Mouse (Mus musculus) midbrain, embryonic 16.5 days (tissue): ENCODE data around the gene 9130023H24Rik. TPM values are rescaled to one million over a fixed set of nuclear protein-coding genes. Genes with fewer than 3 reads are reported as not detected.

Experiments
- ATAC-seq: fragments of 200-750 bp; cut with Nextera tagmentation; 2 replicates; pipeline ENCODE4 v1.8.0; 2017; ENCODE audit warnings: moderate TSS enrichment
- H3K27ac ChIP-seq: fragments of 300-500 bp; sonication (generic); 2 replicates; pipeline ENCODE4 v1.5.1; 2014; ENCODE audit warnings: mild to moderate bottlenecking, low read length, mixed read lengths
- H3K27me3 ChIP-seq: fragments of 300-500 bp; sonication (generic); 2 replicates; pipeline ENCODE4 v1.6.1; 2014; ENCODE audit warnings: low read depth, low read length, mixed read lengths; ENCODE audit not compliant: control insufficient read depth, insufficient read depth
- H3K36me3 ChIP-seq: fragments of 300-500 bp; sonication (generic); 2 replicates; pipeline ENCODE4 v1.6.1; 2014; ENCODE audit warnings: mild to moderate bottlenecking, low read length, moderate library complexity, mixed read lengths; ENCODE audit not compliant: control insufficient read depth, insufficient read depth
- H3K4me1 ChIP-seq: fragments of 300-500 bp; sonication (generic); 2 replicates; pipeline ENCODE4 v1.6.1; 2014; ENCODE audit warnings: mild to moderate bottlenecking, low read length, mixed read lengths; ENCODE audit not compliant: control insufficient read depth, insufficient read depth
- H3K4me2 ChIP-seq: fragments of 300-500 bp; sonication (generic); 2 replicates; pipeline ENCODE4 v1.6.1; 2014; ENCODE audit warnings: mild to moderate bottlenecking, low read length, mixed read lengths
- H3K4me3 ChIP-seq: fragments of 300-500 bp; sonication (generic); 2 replicates; pipeline ENCODE4 v1.5.1; 2014; ENCODE audit warnings: low read depth, mild to moderate bottlenecking, low read length, moderate library complexity, mixed read lengths
- H3K9ac ChIP-seq: fragments of 300-500 bp; sonication (generic); 2 replicates; pipeline ENCODE4 v1.6.1; 2014; ENCODE audit warnings: low read depth, low read length, mixed read lengths
- H3K9me3 ChIP-seq: fragments of 300-500 bp; sonication (generic); replicated peaks from 2 replicates; pipeline ENCODE4 v1.6.1; 2014; ENCODE audit warnings: mild to moderate bottlenecking, low read length, mixed read lengths; ENCODE audit not compliant: control insufficient read depth, poor library complexity, severe bottlenecking
- WGBS: fragments of 180-500 bp; shearing (Covaris S2); extraction: QIAGEN DNeasy Blood & Tissue Kit; methylation state at CpG from one replicate; pipeline ENCODE4 v1.1.7; 2014; 5-methylcytosine and 5-hydroxymethylcytosine counted together
- polyA plus RNA-seq: library from polyadenylated mRNA; unstranded; fragments of >200 nt; fragmentation: Nextera tagmentation; extraction: Ambion mirVana; gene quantifications from 2 replicates; pipeline ENCODE4 v1.2.1, GENCODE M21; 2015

The 9130023H24Rik gene
- polyA plus RNA-seq, 1 experiment from 2014 or later: 6.8 TPM

DNA sequence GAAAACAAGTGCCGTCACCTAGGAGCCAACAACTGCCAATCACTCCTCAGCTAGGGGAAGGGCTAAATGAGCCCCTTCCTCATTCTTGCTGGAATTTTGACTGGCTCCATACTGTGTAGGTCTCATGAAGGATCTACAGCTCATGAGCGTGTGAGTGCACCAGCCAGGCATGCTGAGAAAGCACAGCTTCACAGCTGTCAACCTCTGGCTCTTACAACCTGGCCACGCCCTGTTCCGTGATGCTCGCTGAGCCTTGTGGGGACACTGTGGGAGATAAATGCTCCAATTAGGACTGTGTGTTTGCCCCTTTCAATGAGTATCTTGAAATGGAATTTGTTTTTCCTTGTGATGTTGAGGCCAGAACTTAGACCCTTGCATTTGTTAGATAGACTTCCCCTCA is 12.2 kb upstream of the 9130023H24Rik start:
- Histone ChIP-seq H3K4me2 (no peak overlapping the region), H3K4me1 (peaks cover 21% of the 10 kb centered on the region), H3K4me3 (no peak overlapping the region), H3K27ac (no peak overlapping the region), H3K27me3 (0 out of 2 replicates have a peak, but pooled peaks cover 3% of the 10 kb centered on the region), H3K36me3 (peaks cover 1% of the 10 kb centered on the region; the same call in 1 of the 2 replicates), H3K9me3 (no peaks in the 10 kb centered on the region), H3K9ac (no peak overlapping the region)
- ATAC-seq: no peak
- WGBS: 88% methylated on average over 5 of the region's 5 CpGs

GRCm38 (mm10) chr7:128248081-128249042 is 10.5 kb upstream of the 9130023H24Rik start:
- H3K9ac ChIP-seq: no peak overlapping the region
- no peak overlapping the region for H3K27ac ChIP-seq
- no peaks in the 10 kb centered on the region for H3K9me3 ChIP-seq
- H3K36me3 ChIP-seq: peaks cover 10% of the 10 kb centered on the region
- peak overlapping the region; percentile 64; the same call in 1 of the 2 replicates for H3K4me2 ChIP-seq
- 85% methylated on average over 10 of the region's 10 CpGs for WGBS
- ATAC-seq: no peak
- H3K4me1 ChIP-seq: peaks cover 21% of the 10 kb centered on the region
- 0 out of 2 replicates have a peak, but pooled peaks cover 3% of the 10 kb centered on the region for H3K27me3 ChIP-seq
- no peak overlapping the region for H3K4me3 ChIP-seq

GRCm38 (mm10) chr7:128247443-128247842 is 9.6 kb upstream of the 9130023H24Rik start:
- peak overlapping the region; percentile 68; the same call in 1 of the 2 replicates for H3K9ac ChIP-seq
- H3K27me3 ChIP-seq: 0 out of 2 replicates have a peak, but pooled peaks cover 3% of the 10 kb centered on the region
- peaks cover 13% of the 10 kb centered on the region for H3K36me3 ChIP-seq
- WGBS: under 1% methylated on average over 13 of the region's 13 CpGs
- peaks cover 17% of the 10 kb centered on the region for H3K4me1 ChIP-seq
- H3K27ac ChIP-seq: peak overlapping the region; percentile 75
- H3K4me3 ChIP-seq: peak overlapping the region; percentile 44
- no peaks in the 10 kb centered on the region for H3K9me3 ChIP-seq
- H3K4me2 ChIP-seq: peak overlapping the region; percentile 64
- peak; percentile 72 for ATAC-seq

DNA sequence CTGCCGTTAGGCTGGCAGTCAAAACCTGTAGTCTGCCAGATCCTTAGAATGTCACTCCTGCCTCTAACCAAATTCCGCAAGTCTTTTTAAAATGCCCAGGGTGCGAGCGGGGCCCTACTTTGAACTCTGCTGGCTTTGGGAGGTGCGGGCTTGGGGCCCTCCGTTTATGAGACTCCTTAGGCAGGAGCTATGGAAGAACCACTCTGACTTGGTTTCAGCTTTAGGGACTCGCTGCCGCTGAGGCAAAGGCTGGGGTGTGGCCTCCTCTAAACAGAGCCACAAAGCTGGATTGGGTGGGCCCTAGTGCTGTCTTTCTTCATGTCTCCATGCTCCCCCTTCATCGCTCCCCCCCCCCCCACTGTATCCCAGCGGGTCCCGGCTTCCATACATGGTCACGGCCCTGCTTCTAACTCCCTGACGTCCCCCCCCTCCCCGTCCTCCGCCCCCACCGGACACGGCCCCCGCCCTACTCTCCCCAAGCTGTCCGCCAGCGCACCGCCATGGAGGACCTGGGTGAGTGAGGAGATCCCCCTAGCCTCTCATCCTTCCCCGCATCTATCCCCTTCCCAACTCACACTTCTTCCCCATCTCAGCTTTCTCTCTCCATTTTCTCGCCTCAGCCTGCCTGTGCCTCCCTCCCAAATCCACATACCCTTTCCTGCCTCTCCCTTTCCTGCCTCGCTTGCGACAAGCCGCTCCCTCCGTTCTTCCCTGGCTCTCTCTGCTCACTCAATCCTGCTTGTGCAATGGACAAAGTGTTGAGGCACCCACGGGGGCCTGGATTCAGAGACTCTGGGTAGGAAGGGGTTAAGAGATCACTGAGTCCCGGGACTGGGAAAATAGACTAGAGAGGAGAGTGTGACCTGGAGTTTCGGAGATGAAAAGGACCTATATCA is 8.9 kb upstream of the 9130023H24Rik start, which contains the start of gene Tgfb1i1:
Gene Tgfb1i1, plus strand, starts transcription at position 317 of the 896 bp plus-strand sequence.
- H3K4me2 ChIP-seq: peak within 1 kb of the TSS; percentile 64
- peaks cover 14% of the 10 kb centered on the region for H3K4me1 ChIP-seq
- H3K9me3 ChIP-seq: no peaks in the 10 kb centered on the region
- peak within 1 kb of the TSS; percentile 75 for H3K27ac ChIP-seq
- 0 out of 2 replicates have a peak, but pooled peaks cover 3% of the 10 kb centered on the region for H3K27me3 ChIP-seq
- peak within 1 kb of the TSS; percentile 68 for H3K9ac ChIP-seq
- peak within 1 kb of the TSS; percentile 44 for H3K4me3 ChIP-seq
- H3K36me3 ChIP-seq: peaks cover 15% of the 10 kb centered on the region
- WGBS: under 1% methylated on average over 26 of the region's 30 CpGs
- ATAC-seq: peak; percentile 61

DNA sequence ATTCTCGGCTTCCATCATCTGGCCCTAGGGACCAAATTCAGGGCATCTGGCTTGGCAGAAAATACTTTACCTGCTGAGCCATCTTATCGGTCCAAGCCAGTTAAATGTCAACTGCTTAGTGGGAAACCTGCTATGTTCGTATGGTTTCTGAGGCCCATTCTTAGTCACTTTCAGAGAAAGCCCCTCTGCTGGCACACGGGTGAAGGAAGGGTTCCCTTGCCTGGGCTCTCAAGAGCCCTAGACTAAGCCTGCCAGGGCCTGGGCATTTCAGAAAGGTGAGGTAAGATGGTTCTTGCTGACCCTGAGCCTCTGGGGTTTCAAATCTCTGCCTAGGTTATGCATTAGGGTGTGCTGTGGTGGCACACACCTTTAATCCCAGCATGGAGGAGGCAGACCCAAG is 7.7 kb upstream of the 9130023H24Rik start:
- Histone ChIP-seq H3K4me2 (no peak overlapping the region), H3K9ac (no peak overlapping the region), H3K27me3 (no peaks in the 10 kb centered on the region), H3K27ac (no peak overlapping the region), H3K4me1 (peaks cover 14% of the 10 kb centered on the region), H3K36me3 (peaks cover 16% of the 10 kb centered on the region), H3K9me3 (no peaks in the 10 kb centered on the region), H3K4me3 (no peak overlapping the region)
- WGBS: 88% methylated on average over 4 of the region's 4 CpGs
- ATAC-seq: no peak

DNA sequence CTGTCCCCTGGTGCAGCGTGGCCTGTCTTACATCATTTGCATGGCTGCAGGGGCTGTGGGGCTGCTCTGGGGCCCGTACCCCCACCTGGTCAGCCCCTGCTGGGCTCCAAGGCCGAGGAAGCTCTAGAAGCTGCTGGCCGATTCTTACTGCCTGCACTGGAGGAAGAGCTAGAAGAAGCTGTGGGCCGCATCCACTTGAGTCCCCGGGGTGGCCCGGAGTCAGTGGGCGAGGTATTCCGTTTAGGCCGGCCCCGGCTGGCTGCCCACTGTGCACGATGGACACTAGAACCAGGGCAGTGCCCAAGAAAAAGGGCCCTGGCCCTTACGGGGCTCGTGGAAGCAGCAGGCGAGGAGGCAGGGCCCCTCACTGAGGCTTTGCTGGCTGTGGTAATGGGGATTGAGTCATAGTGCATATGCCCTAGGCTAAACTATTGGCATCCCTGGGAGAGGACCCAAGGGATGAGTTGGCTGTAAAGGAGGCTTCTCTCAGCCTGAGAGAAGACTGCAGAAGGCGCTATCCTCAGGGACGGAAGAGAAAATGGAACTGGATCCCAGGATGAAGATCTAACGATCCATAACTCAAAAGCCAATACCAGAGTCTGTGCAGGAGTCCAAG is 6.7 kb upstream of the 9130023H24Rik start:
- H3K27ac ChIP-seq: no peak overlapping the region
- no peak for ATAC-seq
- 78% methylated on average over 18 of the region's 18 CpGs for WGBS

DNA sequence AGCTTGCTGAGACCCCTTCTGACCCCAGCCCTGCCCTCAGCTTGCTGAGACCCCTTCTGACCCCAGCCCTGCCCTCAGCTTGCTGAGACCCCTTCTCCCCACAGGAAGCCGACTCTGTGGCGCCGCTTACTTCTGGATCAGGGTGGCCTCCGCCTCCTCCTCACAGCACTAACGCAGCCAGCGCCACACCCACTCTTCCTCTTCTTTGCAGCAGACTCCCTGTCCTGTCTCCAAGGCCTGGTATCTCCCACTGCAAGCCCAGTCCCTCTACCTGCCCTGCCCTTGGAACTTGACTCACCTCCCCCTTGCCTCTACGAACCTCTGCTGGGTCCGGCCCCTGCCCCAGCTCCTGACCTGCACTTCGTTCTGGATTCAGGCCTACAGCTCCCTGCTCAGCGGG is 6.1 kb upstream of the 9130023H24Rik start:
- WGBS: 46% methylated on average over 10 of the region's 10 CpGs
- no peak overlapping the region for H3K4me3 ChIP-seq

More for the DNA sequence above, 6.7 kb upstream of the 9130023H24Rik start:
- H3K9ac ChIP-seq: no peak overlapping the region
- H3K27me3 ChIP-seq: no peaks in the 10 kb centered on the region
- H3K4me2 ChIP-seq: no peak overlapping the region
- H3K4me1 ChIP-seq: peaks cover 14% of the 10 kb centered on the region
- H3K36me3 ChIP-seq: peaks cover 20% of the 10 kb centered on the region
- no peak overlapping the region for H3K4me3 ChIP-seq
- no peaks in the 10 kb centered on the region for H3K9me3 ChIP-seq

GRCm38 (mm10) chr7:128242331-128242730 is 4.5 kb upstream of the 9130023H24Rik start:
- no peak overlapping the region for H3K27ac ChIP-seq
- no peak overlapping the region for H3K4me3 ChIP-seq
- H3K4me2 ChIP-seq: no peak overlapping the region
- H3K4me1 ChIP-seq: peaks cover 22% of the 10 kb centered on the region
- no peak for ATAC-seq
- H3K36me3 ChIP-seq: peaks cover 20% of the 10 kb centered on the region
- H3K9ac ChIP-seq: no peak overlapping the region
- 95% methylated on average over 16 of the region's 16 CpGs for WGBS
- no peaks in the 10 kb centered on the region for H3K9me3 ChIP-seq
- no peaks in the 10 kb centered on the region for H3K27me3 ChIP-seq

More for the DNA sequence above, 6.1 kb upstream of the 9130023H24Rik start:
- peaks cover 20% of the 10 kb centered on the region for H3K36me3 ChIP-seq
- no peaks in the 10 kb centered on the region for H3K27me3 ChIP-seq
- H3K27ac ChIP-seq: no peak overlapping the region
- H3K4me2 ChIP-seq: no peak overlapping the region
- no peak overlapping the region for H3K9ac ChIP-seq
- H3K9me3 ChIP-seq: no peaks in the 10 kb centered on the region
- peaks cover 19% of the 10 kb centered on the region for H3K4me1 ChIP-seq
- no peak for ATAC-seq
